Mouse (Mus musculus): Measurements from ENCODE around the gene Gm49721.
"Not testable (repeated sequence)": the region's sequence is repeated elsewhere in the genome, so short reads cannot be mapped to it uniquely, and the experiment has no call there.

- not testable (repeated sequence) for TF ChIP-seq POLR2A (IDR thresholded peaks at IDR 0.05; ENCODE audit: low read depth, low read length); CTCF (IDR thresholded peaks at IDR 0.05; ENCODE audit: extremely low read depth, insufficient read length, insufficient replicate concordance, low read depth, low read length)
Measured at GRCm38 (mm10) chr17:6978287-6979248, at the start of gene Gm49721.

Measured in small intestine, adult 2 months (tissue).